Mouse (Mus musculus) thymus, postnatal 10 days (tissue): ENCODE measurements around the gene Rhoq.

Experiments
- DNase-seq, 2 experiments: peaks; one replicate each; pipeline ENCODE4 v3.0.0; 2021; ENCODE audit warnings: low spot score in 2 of 2

Gene Rhoq

DNA sequence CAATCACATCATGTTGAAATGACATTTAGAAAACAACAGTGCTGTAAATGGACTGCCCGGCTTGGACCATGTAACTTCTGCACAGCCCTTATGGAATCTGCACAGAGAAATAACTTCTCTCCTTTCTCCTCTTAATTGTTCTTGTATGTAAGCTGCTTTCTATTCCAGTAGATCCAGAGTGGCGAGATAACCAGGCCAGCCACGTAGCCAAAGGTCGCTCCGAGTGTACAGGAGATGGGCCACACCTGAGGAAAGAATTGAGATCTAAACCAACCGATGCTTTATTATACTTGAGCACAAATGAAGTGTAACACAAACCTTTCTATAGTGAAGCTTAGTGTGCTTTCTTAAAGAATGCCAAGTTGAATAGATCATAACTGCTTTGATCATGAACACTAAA lies 34.4 kb downstream of the Rhoq start:
- no peak for DNase-seq

GRCm38 (mm10) chr17:87008950-87009349 lies 46.1 kb downstream of the Rhoq start:
- no peak for DNase-seq

GRCm38 (mm10) chr17:87011301-87012019 lies 48.6 kb downstream of the Rhoq start:
- DNase-seq, result no peak

DNA sequence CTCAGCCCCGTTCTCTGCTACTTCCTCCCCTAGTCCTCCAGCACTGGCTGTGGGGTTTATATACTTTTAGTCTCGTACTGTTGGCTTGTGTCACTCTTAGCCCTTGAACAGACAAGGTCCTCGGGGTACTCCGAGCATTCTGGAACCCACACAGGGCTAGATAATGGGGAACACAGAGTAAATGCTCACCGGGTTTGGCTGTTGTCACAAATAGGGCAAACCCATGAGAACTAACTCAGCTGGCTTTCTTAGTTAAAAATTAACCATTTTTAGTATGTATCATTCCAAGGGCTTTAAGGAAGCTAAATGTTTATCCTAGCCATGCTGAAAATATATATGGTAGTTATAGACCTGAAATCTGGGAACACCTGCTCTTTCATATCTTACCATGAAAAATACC lies 56.8 kb downstream of the Rhoq start:
- no peak for DNase-seq

- no peak for DNase-seq
Observed at GRCm38 (mm10) chr17:87024491-87025242, 61.8 kb downstream of the Rhoq start.

- DNase-seq, result peak; percentile 97 to 98
Observed at GRCm38 (mm10) chr17:87025269-87025949, 62.5 kb downstream of the Rhoq start, which contains the start of the genes Pigf and Cript. Gene Pigf, minus strand, starts transcription at chr17:87025406. Gene Cript, plus strand, starts transcription at chr17:87025550.

GRCm38 (mm10) chr17:87036141-87037073 lies 73.5 kb downstream of the Rhoq start:
- peak in 1 of 2 experiments; percentile 23 for DNase-seq

DNA sequence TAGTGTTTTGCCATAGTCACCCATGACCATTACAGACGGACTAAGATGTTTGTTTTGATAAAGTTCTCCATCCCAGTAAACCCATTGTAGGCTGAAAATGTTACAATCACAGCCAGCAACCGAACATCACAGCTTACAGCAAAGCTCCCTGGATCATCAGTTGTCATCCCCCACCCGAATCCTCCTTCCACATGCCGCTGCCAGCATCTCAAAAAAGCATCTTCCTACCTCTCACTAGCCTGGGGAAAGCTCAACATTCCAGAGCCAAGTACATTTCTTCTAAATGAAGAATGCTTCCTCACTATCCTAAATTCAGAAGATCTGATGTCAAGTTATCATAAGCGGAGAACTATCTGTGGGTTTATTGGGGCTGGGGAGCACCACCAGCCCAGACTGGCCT lies 75.6 kb downstream of the Rhoq start:
- no peak for DNase-seq

DNA sequence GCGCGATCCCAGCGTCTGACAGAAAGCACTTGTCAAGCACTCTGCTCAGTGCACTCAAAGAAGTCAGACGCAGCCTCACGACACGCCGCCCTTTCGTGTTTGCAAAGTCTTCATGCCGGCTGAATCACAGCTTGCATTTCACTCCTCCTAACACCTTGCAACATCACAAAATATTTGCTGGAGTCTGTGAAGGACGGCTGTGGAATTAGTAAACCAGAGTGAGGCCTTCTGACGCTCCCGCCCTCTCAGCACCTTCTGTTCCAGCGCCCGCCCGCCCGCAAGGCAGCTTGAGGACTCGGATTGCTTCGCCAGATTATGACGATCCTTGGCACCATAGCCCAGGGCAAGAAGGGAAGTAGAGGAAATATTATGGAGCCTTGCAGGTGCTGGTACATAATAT lies 78.9 kb downstream of the Rhoq start:
- DNase-seq, result no peak

- DNase-seq, result peak; percentile 70 to 93
Observed at GRCm38 (mm10) chr17:87044364-87044763, 81.5 kb downstream of the Rhoq start.

DNA sequence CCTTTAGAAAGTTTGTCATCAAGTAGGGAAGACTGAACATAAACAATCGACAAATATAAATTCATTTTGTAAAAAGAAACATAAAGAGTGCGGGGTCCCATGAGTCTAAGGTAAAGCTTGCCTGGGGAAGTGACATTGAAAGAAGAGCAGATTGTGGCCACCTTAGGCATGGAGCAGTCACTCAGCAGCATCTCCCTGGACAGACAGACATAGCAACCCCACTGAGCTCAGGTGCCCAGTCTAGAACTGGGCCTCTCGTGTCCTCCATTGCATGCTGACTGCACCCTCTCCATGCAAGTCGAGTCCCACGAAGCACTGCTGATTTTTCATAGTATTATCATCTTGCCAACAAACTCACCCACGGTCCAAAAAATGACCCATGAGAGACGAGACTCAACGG lies 81.9 kb downstream of the Rhoq start:
- no peak for DNase-seq
